Mouse (Mus musculus): ENCODE measurements at regions not wholly inside any gene's neighbourhood (a gene's known extent, or its start where the extent isn't known, plus 50 kb on each side); places are given as distances from the start of the nearest gene placed in this dataset.
A peak's percentile ranks its signal among the peaks of the same experiment; 100 is the strongest.

DNA sequence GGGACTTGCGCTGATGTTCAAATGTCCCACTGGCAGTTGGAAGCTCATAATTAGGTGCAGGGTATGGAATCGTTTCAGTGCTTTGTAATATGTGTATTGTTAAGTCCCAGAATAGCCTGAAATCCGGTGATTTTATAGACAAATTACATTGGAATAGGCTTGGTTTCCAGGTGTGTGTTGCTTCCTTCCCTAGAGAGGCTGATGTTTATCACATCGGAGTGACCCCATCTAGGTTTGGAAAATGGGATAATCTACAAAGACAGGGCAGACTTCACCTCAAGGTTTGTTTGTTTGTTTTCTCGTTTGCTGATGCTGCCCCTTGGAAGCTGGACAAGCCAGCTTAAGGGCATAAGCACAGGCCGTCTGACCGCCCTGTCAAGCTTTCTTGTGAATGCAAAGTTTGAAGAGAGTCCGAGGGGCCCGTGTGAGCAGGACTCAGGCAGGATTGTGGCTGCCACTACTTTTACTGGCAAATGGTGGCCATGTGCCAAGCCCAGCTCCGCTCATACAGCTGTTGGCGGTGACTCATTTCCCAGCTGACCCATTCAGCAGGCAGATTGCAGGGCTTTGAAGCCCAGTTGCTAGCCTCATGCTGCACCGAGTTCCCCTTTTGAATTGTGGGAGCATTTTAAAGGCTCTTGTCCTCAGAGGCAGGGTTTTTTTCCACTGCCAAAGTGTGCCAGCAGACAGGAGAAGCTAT is 200.6 kb upstream of the Tgfbr2 start:
- ATAC-seq (replicated peaks; ENCODE audit: low FRiP score, low TSS enrichment, poor library complexity, severe bottlenecking) = 0 out of 2 replicates have a peak, but pooled peaks have one; percentile 59

DNA sequence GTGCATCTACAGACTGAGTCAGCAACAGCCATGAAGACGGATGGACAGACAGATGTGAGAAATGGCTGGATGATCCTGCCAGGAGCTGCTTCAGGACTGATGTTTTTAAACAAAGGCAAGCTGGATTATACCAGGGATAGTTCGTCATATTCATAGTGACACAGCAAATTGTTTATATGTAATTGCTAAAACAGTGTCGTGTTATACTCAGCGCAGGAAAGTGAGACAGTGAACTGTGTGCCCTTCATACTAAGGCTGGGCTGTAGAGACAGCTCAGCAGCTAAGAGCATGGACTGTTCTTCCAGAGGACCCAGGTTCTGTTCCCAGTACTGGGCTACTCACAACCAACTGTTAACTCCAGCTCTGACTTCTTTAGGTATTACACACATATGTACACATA is 199.2 kb upstream of the Tgfbr2 start:
- no peak for ATAC-seq (replicated peaks; ENCODE audit: low FRiP score, low TSS enrichment, poor library complexity, severe bottlenecking)

DNA sequence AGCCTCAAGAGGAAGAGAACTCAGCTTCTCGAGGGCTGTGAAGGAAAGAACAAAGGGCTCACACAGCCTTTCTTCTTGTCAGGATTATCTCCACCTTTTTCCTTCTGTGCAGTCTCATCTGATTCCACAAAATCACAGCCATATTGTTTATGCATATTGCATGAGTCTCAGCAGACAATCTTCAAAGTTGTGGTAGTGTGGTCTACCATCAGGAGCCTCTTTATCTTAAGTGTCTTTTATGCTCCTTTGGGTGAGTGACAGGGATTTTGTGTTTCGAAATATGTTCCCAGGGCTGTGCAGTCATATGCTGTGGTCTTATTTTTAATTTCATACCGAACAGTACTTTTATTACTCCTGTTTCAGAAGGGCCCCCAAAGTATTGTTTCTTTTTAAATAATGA is 198.2 kb upstream of the Tgfbr2 start:
- no peak for ATAC-seq (replicated peaks; ENCODE audit: low FRiP score, low TSS enrichment, poor library complexity, severe bottlenecking)

DNA sequence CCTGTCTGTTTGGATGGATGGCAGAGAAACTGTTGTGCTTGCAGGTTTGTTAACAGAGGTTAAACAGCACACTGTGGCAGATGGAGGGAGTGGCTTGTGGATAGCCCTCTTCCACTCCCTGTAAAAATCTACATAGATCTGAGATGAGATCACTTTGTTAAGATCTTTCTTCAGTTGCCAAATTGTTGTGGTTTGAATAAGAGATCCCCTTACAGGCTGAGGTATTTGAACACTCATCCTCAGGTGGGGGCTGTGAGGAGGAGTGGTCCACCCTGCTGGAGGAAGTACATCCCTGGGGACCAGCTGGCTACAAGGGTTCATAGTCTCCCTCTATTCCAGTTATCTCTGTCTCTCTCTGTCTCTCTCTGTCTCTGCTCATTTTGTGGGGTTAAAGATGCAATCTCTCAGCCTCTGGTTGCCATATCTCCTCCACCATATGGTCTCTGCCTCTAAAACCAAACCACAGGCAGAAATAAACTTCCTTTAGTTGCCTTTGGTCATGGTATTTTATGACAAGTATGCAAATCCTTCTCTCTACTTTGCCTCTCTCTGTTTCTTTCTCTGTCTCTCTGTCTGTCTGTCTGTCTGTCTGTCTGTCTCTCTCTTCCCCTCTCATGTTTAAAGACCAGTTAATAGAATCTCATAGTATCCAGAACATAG is 194.0 kb upstream of the Tgfbr2 start:
- ATAC-seq (replicated peaks; ENCODE audit: low FRiP score, low TSS enrichment, poor library complexity, severe bottlenecking) = peak; percentile 56

DNA sequence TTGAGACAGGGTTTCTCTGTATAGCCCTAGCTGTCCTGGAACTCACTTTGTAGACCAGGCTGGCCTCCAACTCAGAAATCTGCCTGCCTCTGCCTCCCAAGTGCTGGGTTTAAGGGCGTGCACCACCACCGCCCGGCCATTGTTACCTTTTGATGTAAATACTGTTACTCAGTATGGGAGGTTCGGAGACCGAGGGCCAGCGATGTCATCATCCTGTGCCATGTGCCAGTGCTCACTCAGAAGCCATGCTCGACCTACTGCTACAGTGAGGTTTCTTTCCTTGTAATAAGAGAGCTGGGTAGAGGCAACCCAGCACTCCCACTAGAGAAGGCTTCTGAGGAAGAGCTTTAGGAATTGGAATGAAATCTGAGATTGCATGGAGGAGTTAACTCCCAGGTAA is 191.6 kb upstream of the Tgfbr2 start:
- ATAC-seq (replicated peaks; ENCODE audit: low FRiP score, low TSS enrichment, poor library complexity, severe bottlenecking) = no peak

DNA sequence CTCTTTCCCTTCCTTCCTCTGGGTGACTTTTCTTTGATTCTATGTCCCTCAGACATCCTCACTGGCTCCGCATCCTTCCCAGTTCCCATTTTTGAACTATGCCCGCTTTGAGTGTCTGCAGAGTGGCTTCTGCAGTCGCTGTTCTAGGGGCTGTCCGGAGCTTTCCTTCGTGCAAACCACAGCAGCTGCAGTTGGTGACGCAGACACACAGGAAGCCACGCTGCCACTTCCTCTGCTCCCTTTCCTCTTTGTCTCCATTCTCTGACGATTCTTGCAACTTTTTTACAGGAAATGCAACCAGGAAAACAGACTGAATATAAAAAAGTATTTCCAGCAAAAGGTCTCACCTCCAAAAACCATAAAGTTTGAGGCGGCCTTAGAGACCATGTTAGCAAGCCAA is 191.0 kb upstream of the Tgfbr2 start:
- peak; percentile 48; the same call in 1 of the 2 replicates for ATAC-seq (replicated peaks; ENCODE audit: low FRiP score, low TSS enrichment, poor library complexity, severe bottlenecking)

DNA sequence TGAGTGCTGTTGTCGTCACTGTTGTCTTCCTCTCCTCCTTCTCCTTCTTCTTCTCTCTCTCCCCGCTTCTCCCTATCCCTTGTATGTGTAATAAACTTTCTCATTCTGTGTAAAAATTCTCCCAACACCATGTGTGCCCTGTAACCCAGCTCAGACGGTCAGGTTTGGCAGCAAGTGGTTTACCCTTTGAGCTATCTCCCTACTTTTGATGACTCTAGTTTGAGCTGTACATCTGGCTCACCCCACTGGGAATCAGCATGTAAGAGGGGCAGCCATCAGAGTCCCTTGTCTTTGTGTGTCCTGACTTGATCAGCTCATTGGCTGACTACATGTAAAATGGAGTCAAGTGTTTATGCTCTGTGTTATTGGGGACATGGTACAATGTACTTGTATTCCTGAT is 190.5 kb upstream of the Tgfbr2 start:
- ATAC-seq (replicated peaks; ENCODE audit: low FRiP score, low TSS enrichment, poor library complexity, severe bottlenecking) = no peak

DNA sequence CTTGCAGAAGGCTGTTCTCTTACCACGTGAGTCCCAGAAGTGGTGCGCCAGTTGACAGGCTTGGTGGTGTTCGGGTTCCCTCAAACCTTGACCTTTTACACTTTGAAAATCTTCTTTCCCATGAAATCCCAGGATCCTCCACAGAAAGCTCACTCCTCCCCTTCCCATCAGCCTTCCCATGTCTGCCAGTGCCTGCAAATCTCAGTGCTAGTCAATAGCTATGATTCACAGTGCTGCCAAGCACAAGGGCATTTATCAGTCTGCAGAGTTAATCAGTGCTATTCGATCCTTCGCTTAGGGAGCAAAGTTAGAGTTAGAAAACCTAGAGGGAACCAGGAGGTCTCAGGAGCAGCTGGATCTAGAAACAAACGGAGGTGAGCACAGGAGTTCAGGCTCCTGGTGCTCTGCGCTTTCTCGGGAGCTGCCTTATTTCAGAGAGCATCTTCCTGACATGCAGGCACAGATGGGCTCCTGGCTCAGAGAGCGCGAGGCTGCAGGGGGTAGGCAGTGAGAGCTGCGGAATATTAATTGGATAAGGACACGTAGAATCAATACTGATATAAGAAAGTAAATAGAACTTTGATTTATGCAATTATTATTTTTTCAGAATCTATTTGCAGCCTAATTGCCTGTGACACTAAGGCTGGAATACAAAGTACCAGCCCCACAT is 190.0 kb upstream of the Tgfbr2 start:
- ATAC-seq (replicated peaks; ENCODE audit: low FRiP score, low TSS enrichment, poor library complexity, severe bottlenecking) = no peak

DNA sequence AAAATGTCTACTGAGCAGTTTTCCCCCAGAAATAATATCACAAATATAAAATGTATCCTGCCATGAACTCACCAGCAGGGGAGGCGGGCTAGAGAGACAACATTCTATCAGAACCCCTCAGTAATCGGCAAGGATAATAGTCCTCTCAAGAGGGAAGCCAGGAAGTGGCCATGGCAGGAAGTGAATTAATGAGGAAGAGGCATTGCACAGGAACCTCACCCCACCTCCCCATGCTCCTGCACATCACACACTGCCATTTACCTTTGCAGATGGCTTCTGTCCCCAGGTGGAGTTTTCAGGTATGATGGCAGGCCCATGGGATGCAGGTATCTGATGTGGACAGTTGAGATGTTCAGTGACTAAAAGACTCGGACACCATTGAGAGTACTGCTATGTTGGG is 185.9 kb upstream of the Tgfbr2 start:
- no peak for ATAC-seq (replicated peaks; ENCODE audit: low FRiP score, low TSS enrichment, poor library complexity, severe bottlenecking)

DNA sequence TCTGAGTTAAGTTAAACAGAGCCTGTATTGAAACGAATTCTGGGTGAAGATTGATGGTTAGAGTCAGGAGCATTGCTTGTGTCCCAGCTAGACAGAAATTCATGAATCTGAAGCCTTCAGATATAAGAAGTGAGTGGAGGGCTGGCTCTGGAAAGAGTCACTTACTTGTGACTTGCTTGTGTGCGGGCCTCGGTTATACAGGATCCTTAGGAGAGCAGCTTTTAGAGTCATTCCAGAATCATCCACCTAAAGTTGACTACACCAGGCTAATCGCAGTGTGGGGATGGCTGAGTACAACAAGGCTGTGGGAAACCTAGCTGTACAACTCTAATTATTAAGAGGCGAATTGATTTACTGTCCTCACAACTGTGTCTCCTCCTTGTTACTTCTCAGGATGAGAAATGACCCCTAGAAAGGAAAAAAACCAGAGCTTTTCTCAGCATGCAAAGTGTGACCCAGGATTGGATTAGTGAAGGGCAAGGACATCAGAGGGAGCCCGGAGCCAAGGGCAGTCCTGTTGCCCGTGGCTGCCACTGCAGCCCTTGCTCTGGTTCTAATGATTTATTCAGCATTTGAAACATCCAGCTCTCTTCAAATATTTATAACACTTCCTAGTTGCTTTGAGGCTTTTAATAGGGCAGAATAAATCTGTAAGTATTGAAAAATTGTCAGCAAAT is 179.0 kb upstream of the Tgfbr2 start:
- ATAC-seq (replicated peaks; ENCODE audit: low FRiP score, low TSS enrichment, poor library complexity, severe bottlenecking) = no peak

DNA sequence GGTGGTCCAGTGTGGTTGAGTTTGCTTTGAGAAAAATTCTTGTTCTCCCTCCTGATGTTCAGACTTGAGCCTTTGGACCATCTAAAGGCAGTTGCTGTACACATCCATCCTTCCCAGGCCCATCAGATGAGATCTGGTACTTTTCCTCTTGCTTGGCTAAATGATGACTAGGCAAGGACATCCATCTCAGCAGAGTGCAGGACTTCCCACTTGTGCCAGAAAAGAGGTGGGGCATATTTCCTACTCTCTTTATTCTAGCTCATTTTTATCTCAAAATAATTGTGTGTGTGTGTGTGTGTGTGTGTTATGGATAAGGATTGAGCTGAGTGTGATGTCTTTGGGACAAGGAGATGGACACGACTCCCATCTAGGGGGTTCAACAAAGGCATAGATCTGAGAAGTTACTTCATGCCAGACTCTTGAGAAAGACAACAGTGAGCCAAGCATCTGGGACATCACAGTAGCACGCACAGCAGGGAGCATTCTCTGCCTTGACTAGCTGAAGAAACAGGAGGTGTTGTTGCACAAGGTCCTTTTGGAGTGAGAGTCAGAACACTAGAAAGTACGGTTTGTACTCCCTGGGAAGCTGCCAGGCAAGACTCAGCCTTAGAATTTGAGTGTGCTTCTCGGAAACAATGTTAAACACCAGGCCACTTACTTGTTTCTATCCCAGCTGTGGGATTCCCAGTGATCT is 177.8 kb upstream of the Tgfbr2 start:
- ATAC-seq (replicated peaks; ENCODE audit: low FRiP score, low TSS enrichment, poor library complexity, severe bottlenecking) = no peak

DNA sequence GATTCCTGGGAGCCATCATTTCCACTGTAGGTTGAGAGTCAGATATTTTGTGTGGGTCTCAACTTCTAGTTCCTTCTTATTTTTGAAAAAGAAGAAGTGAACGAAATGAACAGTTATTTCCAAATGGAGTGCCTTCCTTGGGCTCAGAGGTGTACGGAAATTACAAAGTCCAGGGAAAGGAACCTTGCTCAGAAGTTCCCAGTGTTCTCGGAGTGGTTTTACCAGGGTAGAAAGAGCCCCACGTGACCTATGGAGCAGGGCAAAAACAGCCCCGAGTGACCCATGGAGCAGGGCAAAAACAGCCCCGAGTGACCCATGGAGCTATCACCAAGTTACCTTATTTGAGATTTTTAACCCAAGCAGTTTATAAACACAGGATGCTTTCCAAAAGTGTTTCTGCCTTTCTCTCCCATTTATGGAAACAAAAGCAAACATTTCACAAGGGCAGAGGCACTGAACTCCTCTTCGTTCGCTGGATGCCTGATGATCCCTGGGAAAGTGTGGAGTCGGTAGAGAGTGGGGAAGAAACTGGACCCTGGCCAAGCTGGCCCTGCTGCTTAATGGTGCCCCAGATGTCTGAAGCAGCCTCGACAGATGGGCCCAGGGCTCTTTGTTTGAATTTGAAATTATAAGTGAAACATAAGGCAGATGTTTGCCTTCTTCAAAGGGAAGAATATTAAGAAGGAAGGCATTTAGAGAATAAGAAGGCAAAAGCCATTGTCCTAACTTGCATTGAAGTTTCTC is 175.8 kb upstream of the Tgfbr2 start:
- no peak for ATAC-seq (replicated peaks; ENCODE audit: low FRiP score, low TSS enrichment, poor library complexity, severe bottlenecking)

DNA sequence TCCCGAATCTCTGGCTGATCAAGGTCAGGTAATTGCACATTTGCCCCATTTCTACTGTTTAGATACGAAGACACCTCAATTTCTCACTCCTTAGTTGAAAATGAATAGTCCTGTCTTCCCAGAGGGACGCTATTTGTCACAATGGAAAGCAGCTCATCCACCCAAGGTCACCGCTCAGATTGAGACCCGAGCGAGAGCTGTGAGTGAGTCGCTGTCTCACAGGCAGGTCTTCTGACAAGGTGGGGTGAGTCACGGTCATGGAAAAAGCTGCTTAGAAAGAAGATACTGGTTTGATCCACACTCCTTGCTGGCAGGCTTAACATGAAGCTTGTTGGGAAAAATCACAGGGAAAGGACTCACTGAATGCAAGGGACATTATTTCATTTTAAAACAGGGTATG is 171.9 kb upstream of the Tgfbr2 start:
- ATAC-seq (replicated peaks; ENCODE audit: low FRiP score, low TSS enrichment, poor library complexity, severe bottlenecking) = no peak

DNA sequence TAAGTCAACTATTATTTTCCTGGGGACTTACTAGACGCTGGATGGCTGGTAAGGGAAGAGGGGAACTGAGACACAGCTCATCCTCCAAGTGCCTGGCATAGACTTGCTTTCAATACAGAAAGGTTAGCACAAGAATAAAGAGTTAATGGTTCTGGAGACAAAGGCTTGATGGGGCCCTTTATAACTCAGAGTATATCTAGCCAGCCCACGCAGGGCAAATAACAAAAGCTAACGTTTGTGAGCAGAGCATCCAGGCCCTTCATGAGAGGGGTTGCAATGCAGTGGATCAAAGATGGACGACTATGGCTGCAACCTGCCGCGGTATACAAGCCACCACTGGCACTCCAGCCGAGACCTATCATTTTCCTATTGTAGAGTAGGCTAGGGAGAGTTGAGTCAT is 171.3 kb upstream of the Tgfbr2 start:
- no peak for ATAC-seq (replicated peaks; ENCODE audit: low FRiP score, low TSS enrichment, poor library complexity, severe bottlenecking)

DNA sequence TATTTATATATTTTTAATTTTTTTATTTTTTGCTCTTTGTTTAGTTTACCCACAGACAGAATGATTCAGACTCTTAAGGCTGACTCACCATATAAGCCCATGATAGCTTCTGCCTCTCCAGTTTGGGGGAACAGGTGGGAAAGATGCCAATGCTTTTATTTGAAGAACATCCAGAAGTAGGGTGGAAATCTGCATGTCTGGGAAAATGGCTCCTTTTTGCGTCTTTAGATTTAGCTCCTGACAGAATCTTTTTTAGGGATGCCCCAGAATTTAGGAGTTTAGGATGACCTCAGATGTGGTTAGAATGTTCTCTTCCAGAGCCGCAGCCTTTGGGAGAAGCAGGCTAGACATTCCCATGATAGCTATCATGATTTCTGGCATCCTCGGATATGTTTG is 167.9 kb upstream of the Tgfbr2 start:
- ATAC-seq (replicated peaks; ENCODE audit: low FRiP score, low TSS enrichment, poor library complexity, severe bottlenecking) = no peak

DNA sequence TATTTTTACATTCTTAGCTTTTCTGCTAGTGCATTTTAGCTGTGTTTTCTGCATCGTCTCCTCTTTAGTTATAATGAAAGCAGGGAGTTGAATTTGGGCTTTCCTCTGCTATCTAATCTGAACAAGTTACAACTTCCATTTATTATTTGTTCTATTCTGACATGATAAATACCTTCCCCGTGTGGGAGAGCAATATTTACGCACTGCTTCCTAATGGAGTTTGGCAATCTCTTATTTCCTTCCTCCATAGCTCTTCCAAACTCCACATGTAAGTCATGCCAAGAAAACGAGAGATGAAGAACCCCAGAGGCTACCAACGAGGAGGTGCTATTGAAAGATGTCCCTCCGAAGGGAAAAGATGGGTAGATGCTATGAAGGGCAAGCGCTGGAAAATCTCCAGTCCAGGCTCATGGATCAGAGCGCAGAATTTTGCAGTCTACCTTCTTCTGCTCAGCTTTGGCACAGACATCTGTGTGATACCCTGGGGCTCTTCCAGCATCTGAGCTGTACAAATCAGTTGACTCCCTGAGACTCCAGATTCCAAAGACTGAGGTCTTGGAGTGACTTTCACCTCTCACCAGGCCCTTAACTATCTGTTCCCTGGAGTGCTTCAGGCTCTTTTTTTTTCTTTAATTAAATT is 167.4 kb upstream of the Tgfbr2 start:
- no peak for ATAC-seq (replicated peaks; ENCODE audit: low FRiP score, low TSS enrichment, poor library complexity, severe bottlenecking)

DNA sequence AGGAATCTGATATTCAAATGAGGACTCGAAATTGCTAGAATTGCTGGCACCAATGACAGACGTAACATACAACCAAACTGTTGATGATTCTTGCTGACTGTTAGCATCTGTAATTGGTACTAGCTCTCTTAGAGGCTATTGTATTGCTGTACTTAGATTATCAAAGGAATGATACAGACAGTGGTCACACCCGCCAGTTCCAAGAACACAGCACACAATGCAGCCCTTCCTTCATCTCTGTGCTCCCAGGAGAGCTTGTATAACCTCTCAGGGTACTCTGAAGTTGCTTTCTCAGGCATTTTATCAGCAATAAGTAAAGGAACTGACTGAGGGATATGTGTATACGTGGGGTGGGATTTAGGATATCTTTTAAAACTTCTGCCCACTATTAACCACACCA is 166.8 kb upstream of the Tgfbr2 start:
- no peak for ATAC-seq (replicated peaks; ENCODE audit: low FRiP score, low TSS enrichment, poor library complexity, severe bottlenecking)

DNA sequence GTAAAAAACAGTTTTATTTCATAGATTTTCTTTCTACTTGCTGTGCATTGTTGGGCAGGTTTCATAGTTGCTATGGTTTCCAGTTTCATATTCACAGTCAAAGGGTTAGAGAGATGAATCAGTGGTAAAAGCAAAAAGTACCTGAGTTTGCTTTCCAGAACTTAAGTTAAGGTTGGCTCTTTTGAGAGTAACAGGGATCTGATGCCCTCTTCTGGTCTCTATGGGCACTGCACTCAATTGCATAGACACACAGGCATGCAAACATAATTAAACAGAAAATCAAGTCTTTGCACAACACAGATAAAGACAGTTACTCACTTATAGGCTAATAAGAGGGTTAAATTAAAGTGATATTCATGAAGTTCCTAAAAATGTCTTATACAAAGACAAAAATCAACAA is 165.8 kb upstream of the Tgfbr2 start:
- ATAC-seq (replicated peaks; ENCODE audit: low FRiP score, low TSS enrichment, poor library complexity, severe bottlenecking) = no peak

DNA sequence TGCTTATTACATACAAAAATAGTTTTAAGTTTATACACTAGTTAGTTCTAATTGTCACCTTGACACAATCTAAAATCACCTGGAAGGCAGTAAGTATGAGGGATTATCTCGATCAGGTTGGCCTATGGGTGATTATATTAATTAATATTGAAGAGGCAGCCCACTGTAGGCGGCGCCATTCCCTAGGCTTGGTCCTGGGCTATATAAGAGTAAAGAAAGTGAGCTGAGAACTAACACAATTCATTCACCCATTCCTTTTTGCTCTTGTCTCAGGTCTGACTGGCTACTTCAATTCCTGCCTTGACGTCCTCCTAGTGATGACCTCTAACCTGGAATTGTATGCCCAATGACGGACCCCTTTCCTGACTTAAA is 163.6 kb upstream of the Tgfbr2 start:
- ATAC-seq (replicated peaks; ENCODE audit: low FRiP score, low TSS enrichment, poor library complexity, severe bottlenecking) = no peak
